Mouse (Mus musculus) adrenal gland, postnatal 36 days (tissue): ENCODE measurements around the gene Prkca. TPM values are rescaled to one million over a fixed set of nuclear protein-coding genes. Genes with fewer than 3 reads are reported as not detected.

Source experiments
- DNase-seq, 2 experiments: peaks; one replicate each; pipeline ENCODE4 v3.0.0; 2021; ENCODE audit warnings: mixed read lengths in 1 of 2
- total RNA-seq, 2 experiments: library from RNA; stranded (reverse); gene quantifications; 2 replicates each; pipeline ENCODE4 v1.2.3; 2021

Prkca gene
- total RNA-seq, 2 experiments from 2014 or later, result 8.0 to 12.7 TPM

DNA sequence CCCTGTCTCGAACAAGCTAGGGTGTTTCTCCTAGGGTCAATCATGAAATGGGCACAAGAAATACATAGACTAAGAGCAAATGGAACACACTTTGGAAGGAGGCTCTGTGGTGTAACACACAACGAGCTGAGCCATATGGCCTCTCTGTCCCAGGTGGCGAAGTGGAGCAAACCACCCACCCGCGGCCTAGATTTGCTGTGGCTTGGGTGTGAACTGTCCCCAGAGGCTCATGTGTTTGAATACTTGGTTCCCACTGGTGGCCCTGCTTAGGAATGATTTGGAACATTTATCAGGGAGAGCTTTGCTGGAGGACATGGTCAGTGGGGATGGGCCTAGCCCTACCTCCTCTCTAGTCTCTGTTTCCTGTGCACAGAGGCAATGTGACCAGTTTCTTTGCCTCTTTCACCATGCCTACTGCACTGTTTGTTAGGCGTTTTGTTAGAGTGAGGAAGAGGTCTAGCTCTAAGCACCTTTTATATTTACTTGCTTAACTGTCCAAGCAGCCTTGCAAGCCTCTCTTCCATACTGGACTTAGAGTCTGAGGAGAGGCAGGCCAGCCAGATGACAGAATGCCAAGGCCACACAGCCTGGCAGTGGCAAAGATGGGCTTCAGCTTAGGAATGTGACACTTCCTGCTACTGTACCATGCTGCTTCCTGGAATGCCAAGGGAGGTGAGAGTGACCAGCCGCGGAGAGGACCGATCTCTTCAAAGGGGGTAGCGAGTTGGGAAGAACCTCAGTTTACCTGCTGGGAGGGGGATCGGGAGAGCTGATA lies 346.6 kb downstream of the Prkca start:
- peak; percentile 52 to 55 for DNase-seq

- peak; percentile 33 to 64 for DNase-seq
These were observed 349.2 kb downstream of the Prkca start for GRCm38 (mm10) chr11:107994487-107994886.

- no peak for DNase-seq
These were observed 349.9 kb downstream of the Prkca start for GRCm38 (mm10) chr11:107993792-107994191.

DNA sequence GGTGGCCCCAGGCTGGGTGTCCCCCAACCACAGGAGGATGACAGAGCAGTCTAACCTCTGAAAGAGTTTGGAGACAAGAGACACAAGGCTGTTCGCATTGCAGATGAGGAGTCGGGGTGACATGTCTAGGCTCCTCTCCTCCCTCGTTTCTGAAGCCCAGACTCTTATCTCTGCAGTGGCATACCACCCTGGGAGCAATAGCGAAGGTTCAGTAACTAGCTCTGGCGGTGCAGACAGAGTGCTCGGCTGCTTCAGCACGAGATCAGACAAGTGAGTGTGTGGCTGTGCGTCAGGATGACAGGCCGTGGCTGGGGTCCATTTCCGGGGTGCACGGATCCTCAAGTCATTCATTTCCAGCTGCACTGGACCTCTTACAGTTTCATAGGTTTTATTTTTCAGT lies 351.2 kb downstream of the Prkca start:
- no peak for DNase-seq

- peak in 1 of 2 experiments; percentile 16 for DNase-seq
These were observed 351.7 kb downstream of the Prkca start for GRCm38 (mm10) chr11:107991990-107992389.

GRCm38 (mm10) chr11:107989241-107989640 lies 354.5 kb downstream of the Prkca start:
- no peak for DNase-seq

DNA sequence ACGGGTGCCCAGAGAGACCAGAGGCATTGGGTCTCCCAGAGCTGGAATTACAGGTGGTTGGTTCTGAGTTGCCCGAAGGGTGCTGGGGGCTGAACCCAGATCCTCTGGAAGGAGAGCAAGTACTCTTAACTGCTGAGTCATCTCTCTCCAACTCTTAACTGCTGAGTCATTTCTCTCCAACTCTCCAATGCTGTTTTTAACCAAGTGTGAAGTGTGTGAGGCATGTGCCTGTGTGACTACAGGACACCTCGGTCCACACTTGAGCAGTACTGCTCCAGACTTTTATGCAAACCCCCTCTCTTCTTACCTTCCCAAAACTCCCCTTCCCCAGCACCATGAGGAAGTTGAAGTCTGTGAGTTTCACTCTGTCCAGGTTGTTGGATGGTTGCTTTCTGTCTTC lies 357.8 kb downstream of the Prkca start:
- no peak for DNase-seq

- DNase-seq, result no peak
These were observed 359.8 kb downstream of the Prkca start for GRCm38 (mm10) chr11:107983883-107984282.

GRCm38 (mm10) chr11:107983224-107983623 lies 360.5 kb downstream of the Prkca start:
- no peak for DNase-seq

DNA sequence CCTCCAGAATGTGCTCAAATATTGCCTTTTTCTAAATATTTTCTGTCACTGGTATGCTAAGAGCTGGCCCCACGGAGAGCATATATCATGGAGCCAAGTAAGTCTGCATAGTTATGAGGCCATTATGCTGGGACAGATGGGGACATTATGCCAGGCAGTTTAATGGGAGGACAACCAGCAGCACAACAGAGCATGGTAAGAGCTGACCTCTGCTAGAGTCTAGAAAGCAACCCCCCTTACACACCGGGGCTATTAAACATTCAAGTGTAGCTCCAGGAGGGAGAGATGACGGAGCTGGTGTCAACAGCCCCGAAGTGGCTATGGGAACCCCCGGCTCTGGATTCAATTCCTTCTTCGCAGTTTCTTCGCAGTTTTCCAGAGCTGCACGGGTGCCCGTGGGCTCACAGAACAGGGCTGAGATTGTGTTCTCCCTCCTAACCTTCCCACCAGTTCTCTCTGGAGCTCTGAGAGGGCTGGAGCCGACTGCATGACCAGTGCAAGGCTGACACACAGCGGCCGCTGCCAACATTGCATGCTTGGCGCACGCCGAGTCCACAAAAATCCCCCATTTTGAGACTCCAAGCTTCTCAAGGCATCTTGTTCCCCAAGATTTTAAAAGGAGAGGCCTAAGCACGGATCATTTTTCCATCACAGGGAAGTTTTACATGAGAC lies 361.4 kb downstream of the Prkca start:
- DNase-seq, result peak; percentile 53 to 66

GRCm38 (mm10) chr11:107979497-107980174 lies 364.1 kb downstream of the Prkca start:
- DNase-seq, result no peak

DNA sequence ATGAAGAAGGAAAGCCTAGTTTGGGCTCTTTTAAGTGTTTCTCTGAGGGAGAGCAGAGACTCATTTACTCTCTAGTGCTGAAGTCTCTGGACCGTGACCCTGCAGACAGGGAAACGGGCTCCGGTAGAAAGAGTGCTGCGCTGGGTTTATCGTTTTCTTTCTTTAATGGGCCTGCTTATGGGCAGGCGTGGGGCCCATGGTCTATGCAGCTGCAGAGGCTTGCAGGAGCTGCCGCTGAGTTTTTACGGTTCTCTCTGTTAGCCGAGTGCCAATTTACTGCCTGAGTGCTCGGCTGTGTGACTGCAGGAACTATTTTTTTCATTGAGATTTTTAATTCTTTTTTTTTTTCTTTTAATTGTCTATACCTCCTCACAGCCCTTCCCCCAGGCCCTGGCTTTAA lies 373.8 kb downstream of the Prkca start:
- DNase-seq, result no peak

GRCm38 (mm10) chr11:107968147-107968546 lies 375.6 kb downstream of the Prkca start:
- DNase-seq, result peak in 1 of 2 experiments; percentile 5

- no peak for DNase-seq
These were observed 377.5 kb downstream of the Prkca start for GRCm38 (mm10) chr11:107966229-107966628.

DNA sequence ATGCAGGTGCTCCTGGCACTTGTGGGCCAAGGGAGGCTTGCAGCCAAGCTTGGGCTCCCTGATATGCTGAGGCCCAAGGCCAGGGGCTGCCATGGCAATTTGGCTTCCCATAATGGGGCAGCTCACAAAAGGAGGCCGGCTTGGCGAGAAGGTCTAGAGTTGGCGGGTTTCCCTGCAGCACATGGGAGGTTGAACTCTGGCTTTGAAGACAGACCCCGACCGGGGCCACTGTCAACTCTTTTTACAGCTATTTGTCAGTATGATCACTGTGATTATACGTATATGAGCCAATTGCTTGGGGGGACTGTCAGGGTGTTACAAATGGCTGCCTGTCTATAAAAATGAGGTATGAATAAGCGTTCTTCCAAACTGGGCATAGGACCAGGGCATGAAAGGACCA lies 378.3 kb downstream of the Prkca start:
- DNase-seq, result no peak

GRCm38 (mm10) chr11:107957566-107958350 lies 386.0 kb downstream of the Prkca start:
- DNase-seq, result no peak

GRCm38 (mm10) chr11:107955191-107956062 lies 388.3 kb downstream of the Prkca start:
- DNase-seq, result no peak

DNA sequence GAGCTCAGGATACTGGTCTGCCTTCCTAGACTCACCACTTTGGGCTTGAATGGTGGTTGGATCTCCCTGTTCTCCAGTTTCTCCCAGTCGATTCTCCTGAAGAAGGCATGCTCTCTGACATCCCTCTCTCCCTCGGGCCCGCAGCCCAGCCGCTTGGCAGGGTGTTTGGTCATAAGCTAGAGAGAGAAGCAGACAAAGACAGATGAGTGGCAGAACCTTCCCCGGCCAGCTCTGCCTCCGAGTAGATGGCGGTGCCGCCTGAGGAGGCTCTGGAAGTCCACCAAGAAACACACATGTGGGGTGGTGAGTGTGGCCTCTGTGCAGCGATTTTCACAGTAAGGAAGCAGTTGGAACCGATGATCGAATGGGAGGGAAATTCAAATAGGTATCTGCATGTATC lies 392.3 kb downstream of the Prkca start:
- no peak for DNase-seq

GRCm38 (mm10) chr11:107950658-107951057 lies 393.1 kb downstream of the Prkca start:
- no peak for DNase-seq

- DNase-seq, result no peak
These were observed 393.5 kb downstream of the Prkca start for GRCm38 (mm10) chr11:107950211-107950610.

DNA sequence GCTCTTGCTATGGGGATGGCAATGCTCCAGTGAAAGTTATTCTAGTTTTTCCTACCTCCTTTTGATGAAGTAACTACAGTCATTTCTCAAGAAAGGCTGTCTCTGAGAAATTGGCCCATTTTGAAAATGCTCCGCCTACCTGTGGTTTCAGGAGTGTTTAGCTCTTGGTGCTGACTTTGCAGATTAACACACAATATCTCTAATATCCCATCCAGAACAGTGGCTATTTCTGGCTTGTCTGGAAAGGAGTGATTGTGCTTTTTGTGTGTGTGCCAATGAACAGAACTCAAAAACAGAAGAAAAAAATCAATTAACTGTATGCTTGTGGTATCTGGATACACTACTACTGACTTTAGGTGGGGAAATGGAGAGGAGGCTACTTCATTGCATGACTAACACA lies 395.8 kb downstream of the Prkca start:
- DNase-seq, result no peak
